Mouse (Mus musculus) midbrain, embryonic 11.5 days (tissue): ENCODE measurements around the gene Mtus2. TPM values are rescaled to one million over a fixed set of nuclear protein-coding genes. Genes with fewer than 3 reads are reported as not detected.
"Not testable (repeated sequence)": the region's sequence is repeated elsewhere in the genome, so short reads cannot be mapped to it uniquely, and the experiment has no call there.

Source experiments
- ATAC-seq: fragments of 200-750 bp; cut with Nextera tagmentation; 2 replicates; pipeline ENCODE4 v1.8.0; 2017; ENCODE audit warnings: moderate TSS enrichment, moderate library complexity; ENCODE audit not compliant: low FRiP score
- DNase-seq: peaks from one replicate; pipeline ENCODE4 v3.0.0; 2015; ENCODE audit warnings: low spot score; ENCODE audit errors: missing footprints
- H3K27ac ChIP-seq: fragments of 300-500 bp; sonication (generic); 2 replicates; pipeline ENCODE4 v1.5.1; 2014; ENCODE audit warnings: low read depth, low read length
- H3K27me3 ChIP-seq: fragments of 300-500 bp; sonication (generic); 2 replicates; pipeline ENCODE4 v1.6.1; 2014; ENCODE audit warnings: mild to moderate bottlenecking, low read length, moderate library complexity, mixed read lengths; ENCODE audit not compliant: control insufficient read depth, insufficient read depth
- H3K36me3 ChIP-seq: fragments of 300-500 bp; sonication (generic); 2 replicates; pipeline ENCODE4 v1.6.1; 2014; ENCODE audit warnings: mild to moderate bottlenecking, low read length, moderate library complexity, mixed read lengths; ENCODE audit not compliant: control insufficient read depth, insufficient read depth
- H3K4me1 ChIP-seq: fragments of 300-500 bp; sonication (generic); 2 replicates; pipeline ENCODE4 v1.6.1; 2014; ENCODE audit warnings: low read length; ENCODE audit not compliant: control insufficient read depth, insufficient read depth
- H3K4me2 ChIP-seq: fragments of 300-500 bp; sonication (generic); 2 replicates; pipeline ENCODE4 v1.6.1; 2014; ENCODE audit warnings: mild to moderate bottlenecking, moderate library complexity
- H3K4me3 ChIP-seq: fragments of 300-500 bp; sonication (generic); 2 replicates; pipeline ENCODE4 v1.5.1; 2014; ENCODE audit warnings: low read depth, low read length
- H3K9ac ChIP-seq: fragments of 300-500 bp; sonication (generic); 2 replicates; pipeline ENCODE4 v1.6.1; 2014; ENCODE audit warnings: low read length
- H3K9me3 ChIP-seq: fragments of 300-500 bp; sonication (generic); 2 replicates; pipeline ENCODE4 v1.6.1; 2016; ENCODE audit warnings: low read length; ENCODE audit not compliant: control insufficient read depth
- WGBS: fragments of 180-500 bp; shearing (Covaris S2); extraction: QIAGEN DNeasy Blood & Tissue Kit; methylation state at CpG from one replicate; pipeline ENCODE4 v1.1.7; 2014; 5-methylcytosine and 5-hydroxymethylcytosine counted together
- polyA plus RNA-seq: library from polyadenylated mRNA; unstranded; fragments of >200 nt; fragmentation: Nextera tagmentation; extraction: Ambion mirVana; gene quantifications from 2 replicates; pipeline ENCODE4 v1.2.1, GENCODE M21; 2014

Mtus2 gene
- polyA plus RNA-seq, 1 experiment from 2014 or later = 13.8 TPM

GRCm38 (mm10) chr5:147924621-147925020 lies 32.5 kb upstream of the Mtus2 start:
- no peak for ATAC-seq
- Histone ChIP-seq H3K4me1 (no peaks in the 10 kb centered on the region), H3K27me3 (no peaks in the 10 kb centered on the region), H3K4me3 (no peak overlapping the region), H3K36me3 (no peaks in the 10 kb centered on the region), H3K4me2 (no peak overlapping the region), H3K9me3 (no peaks in the 10 kb centered on the region), H3K9ac (no peak overlapping the region), H3K27ac (no peak overlapping the region)
- no peak for DNase-seq
- WGBS = 85% methylated on average over 5 of the region's 5 CpGs

GRCm38 (mm10) chr5:147925935-147926604 lies 31.1 kb upstream of the Mtus2 start:
- no peaks in the 10 kb centered on the region for H3K9me3 ChIP-seq
- no peak overlapping the region for H3K4me2 ChIP-seq
- WGBS = 71% methylated on average over 15 of the region's 15 CpGs
- H3K4me1 ChIP-seq = no peaks in the 10 kb centered on the region
- ATAC-seq (no peak), DNase-seq (peak; percentile 91)
- H3K27me3 ChIP-seq = no peaks in the 10 kb centered on the region
- H3K36me3 ChIP-seq = no peaks in the 10 kb centered on the region
- H3K27ac ChIP-seq = no peak overlapping the region
- H3K4me3 ChIP-seq = no peak overlapping the region
- no peak overlapping the region for H3K9ac ChIP-seq

GRCm38 (mm10) chr5:147928668-147929497 lies 28.2 kb upstream of the Mtus2 start:
- DNase-seq = no peak
- Histone ChIP-seq H3K27ac (no peak overlapping the region), H3K4me3 (no peak overlapping the region), H3K36me3 (no peaks in the 10 kb centered on the region), H3K9ac (no peak overlapping the region), H3K9me3 (no peaks in the 10 kb centered on the region), H3K4me2 (no peak overlapping the region), H3K27me3 (no peaks in the 10 kb centered on the region), H3K4me1 (no peaks in the 10 kb centered on the region)
- no peak for ATAC-seq
- WGBS = 79% methylated on average over 7 of the region's 7 CpGs

GRCm38 (mm10) chr5:147935096-147935495 lies 22.0 kb upstream of the Mtus2 start:
- Histone ChIP-seq H3K9me3 (no peaks in the 10 kb centered on the region), H3K27ac (no peak overlapping the region), H3K4me2 (no peak overlapping the region), H3K4me1 (no peaks in the 10 kb centered on the region), H3K9ac (no peak overlapping the region), H3K4me3 (no peak overlapping the region), H3K36me3 (no peaks in the 10 kb centered on the region), H3K27me3 (no peaks in the 10 kb centered on the region)
- no peak for ATAC-seq
- 94% methylated on average over 13 of the region's 13 CpGs for WGBS
- no peak for DNase-seq

- no peak overlapping the region for H3K4me2 ChIP-seq
- 85% methylated on average over 5 of the region's 5 CpGs for WGBS
- no peaks in the 10 kb centered on the region for H3K4me1 ChIP-seq
- H3K4me3 ChIP-seq = no peak overlapping the region
- ATAC-seq (no peak), DNase-seq (no peak)
- no peak overlapping the region for H3K9ac ChIP-seq
- H3K27me3 ChIP-seq = no peaks in the 10 kb centered on the region
- no peak overlapping the region for H3K27ac ChIP-seq
- no peaks in the 10 kb centered on the region for H3K36me3 ChIP-seq
- no peaks in the 10 kb centered on the region for H3K9me3 ChIP-seq
Observed at GRCm38 (mm10) chr5:147939226-147939625, 17.9 kb upstream of the Mtus2 start.

- no peaks in the 10 kb centered on the region for H3K9me3 ChIP-seq
- H3K4me2 ChIP-seq = no peak overlapping the region
- ATAC-seq (peak; percentile 48; the same call in 1 of the 2 replicates), DNase-seq (peak; percentile 87)
- H3K4me1 ChIP-seq = no peaks in the 10 kb centered on the region
- H3K9ac ChIP-seq = no peak overlapping the region
- H3K27me3 ChIP-seq = no peaks in the 10 kb centered on the region
- no peaks in the 10 kb centered on the region for H3K36me3 ChIP-seq
- no peak overlapping the region for H3K27ac ChIP-seq
- 46% methylated on average over 5 of the region's 5 CpGs for WGBS
- no peak overlapping the region for H3K4me3 ChIP-seq
Observed at GRCm38 (mm10) chr5:147945000-147945666, 12.0 kb upstream of the Mtus2 start.

GRCm38 (mm10) chr5:147949881-147950280 lies 7.2 kb upstream of the Mtus2 start:
- ATAC-seq (no peak), DNase-seq (peak; percentile 86)
- no peak overlapping the region for H3K4me3 ChIP-seq
- H3K9ac ChIP-seq = no peak overlapping the region
- no peaks in the 10 kb centered on the region for H3K36me3 ChIP-seq
- no peaks in the 10 kb centered on the region for H3K9me3 ChIP-seq
- no peak overlapping the region for H3K4me2 ChIP-seq
- WGBS = 76% methylated on average over 14 of the region's 14 CpGs
- no peak overlapping the region for H3K27ac ChIP-seq
- H3K27me3 ChIP-seq = no peaks in the 10 kb centered on the region
- H3K4me1 ChIP-seq = no peaks in the 10 kb centered on the region; the same call in 1 of the 2 replicates

GRCm38 (mm10) chr5:147951751-147952150 lies 5.4 kb upstream of the Mtus2 start:
- 47% methylated on average over 2 of the region's 2 CpGs for WGBS
- peaks cover 2% of the 10 kb centered on the region; the same call in 1 of the 2 replicates for H3K4me1 ChIP-seq
- H3K4me3 ChIP-seq = no peak overlapping the region
- no peak overlapping the region for H3K4me2 ChIP-seq
- no peaks in the 10 kb centered on the region for H3K36me3 ChIP-seq
- H3K9me3 ChIP-seq = no peaks in the 10 kb centered on the region
- H3K27me3 ChIP-seq = peaks cover 6% of the 10 kb centered on the region; the same call in 1 of the 2 replicates
- no peak overlapping the region for H3K27ac ChIP-seq
- ATAC-seq = no peak
- DNase-seq = peak; percentile 74
- no peak overlapping the region for H3K9ac ChIP-seq

- WGBS = 87% methylated on average over 5 of the region's 5 CpGs
- not testable (repeated sequence) for H3K36me3 ChIP-seq
- H3K27me3 ChIP-seq = peaks cover 14% of the 10 kb centered on the region; the same call in 1 of the 2 replicates
Observed at GRCm38 (mm10) chr5:147953181-147953580, 3.9 kb upstream of the Mtus2 start.

More at GRCm38 (mm10) chr5:147953181-147953580, 3.9 kb upstream of the Mtus2 start:
- H3K4me2 ChIP-seq, H3K4me1 ChIP-seq, ATAC-seq, DNase-seq, H3K9ac ChIP-seq, H3K4me3 ChIP-seq, H3K27ac ChIP-seq, H3K9me3 ChIP-seq: not testable (repeated sequence)
